Mouse (Mus musculus): ENCODE measurements around the gene Krt80. TPM values are rescaled to one million over a fixed set of nuclear protein-coding genes. Genes with fewer than 3 reads are reported as not detected.
A peak's percentile ranks its signal among the peaks of the same experiment; 100 is the strongest.
"Not testable (repeated sequence)": the region's sequence is repeated elsewhere in the genome, so short reads cannot be mapped to it uniquely, and the experiment has no call there.

The Krt80 gene
- total RNA-seq, 2 experiments from 2014 or later: 4.3 to 7.8 TPM

DNA sequence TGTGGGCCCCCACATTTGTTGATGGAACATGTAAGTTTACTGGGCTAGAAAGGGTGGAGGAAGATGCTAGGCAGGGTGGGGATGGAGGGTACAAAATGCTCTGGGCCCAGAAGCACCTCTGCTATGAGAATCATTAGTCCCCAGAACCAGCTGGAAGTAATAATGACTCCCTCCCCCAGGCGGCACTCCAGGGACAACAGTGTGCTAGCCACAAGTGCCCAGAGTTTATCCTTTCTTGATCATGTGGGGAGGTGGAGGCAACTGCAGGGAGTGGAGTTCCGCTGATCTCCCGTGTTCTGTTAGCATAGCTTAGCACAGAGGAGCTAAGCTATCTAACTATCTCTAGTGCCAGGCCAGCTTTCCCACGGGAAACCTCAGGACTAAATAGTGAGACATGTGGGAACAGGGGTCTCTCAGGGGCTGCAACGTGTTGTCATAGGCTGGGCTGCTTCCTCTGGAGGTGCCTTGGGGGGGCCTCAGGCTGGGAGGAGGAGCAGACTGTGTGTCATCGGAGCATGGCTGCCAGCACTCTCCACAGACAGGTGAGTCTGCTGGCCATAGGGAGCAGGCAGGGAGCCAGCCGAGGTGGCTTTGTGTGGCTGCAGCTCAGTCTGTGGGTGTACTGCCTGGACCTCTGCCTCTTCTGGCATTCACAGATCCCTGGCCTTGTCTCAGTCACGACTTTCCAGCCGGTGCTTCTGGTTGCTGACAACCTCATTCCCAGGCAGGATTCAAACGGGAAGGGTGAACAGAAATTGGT, 17.1 kb downstream of the Krt80 start:
- DNase-seq (ENCODE audit: low spot score in 2 of 2): no peak

DNA sequence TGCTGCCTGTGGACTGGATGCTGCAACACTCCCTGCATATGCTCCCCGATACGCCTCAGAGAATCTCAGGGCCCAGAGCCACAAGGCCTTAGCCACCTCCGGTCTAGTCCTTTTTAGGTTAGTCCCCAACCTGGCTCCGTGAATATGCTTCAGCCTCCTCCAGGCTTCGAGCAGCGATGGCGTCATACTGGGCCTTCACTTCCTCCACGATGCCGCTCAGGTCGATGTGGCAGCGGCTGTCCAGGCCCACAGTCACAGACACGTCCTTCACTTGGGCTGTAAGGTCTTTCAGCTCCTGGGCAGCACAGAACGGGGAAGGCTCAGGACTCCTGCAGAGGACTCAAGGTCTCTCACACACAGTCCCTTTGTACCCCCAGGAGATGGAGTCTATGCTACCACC, 17.9 kb downstream of the Krt80 start:
- no peak for DNase-seq (ENCODE audit: low spot score in 2 of 2)

DNA sequence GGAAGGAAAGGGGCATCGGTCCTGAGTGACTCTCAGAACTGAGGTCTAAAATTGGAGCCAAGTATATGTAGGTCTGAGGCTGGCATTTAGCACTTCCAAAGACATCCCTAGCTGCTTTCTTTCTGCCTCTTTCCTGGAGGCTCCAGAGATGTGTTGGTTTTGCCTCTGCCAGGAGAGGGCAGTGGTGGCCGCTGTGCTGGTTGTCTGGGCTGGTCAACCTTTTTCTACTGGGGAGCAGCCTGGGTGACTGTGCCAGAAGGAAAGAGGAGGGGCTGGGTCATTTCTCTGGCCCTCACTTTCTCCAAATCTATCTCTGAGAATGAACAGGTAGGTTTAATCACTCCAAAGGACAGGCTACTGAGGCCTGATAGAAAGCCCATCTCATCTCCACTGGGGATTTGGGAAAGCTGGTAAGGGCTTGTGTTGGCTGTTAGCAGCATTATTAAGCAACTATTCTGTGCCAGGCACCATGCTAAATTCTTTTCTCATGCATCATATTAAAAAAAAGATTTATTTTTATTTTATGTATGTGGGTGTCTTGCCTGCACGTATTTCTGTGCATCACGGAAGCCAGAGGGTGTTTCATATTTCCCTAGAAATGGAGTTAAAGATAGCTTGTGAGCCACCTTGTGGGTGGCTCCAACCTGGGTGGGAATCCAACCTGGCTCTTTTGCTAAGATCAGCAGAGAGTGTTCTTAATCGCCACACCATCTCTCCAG, 28.0 kb downstream of the Krt80 start:
- DNase-seq (ENCODE audit: low spot score in 2 of 2): peak; percentile 38 to 58

DNA sequence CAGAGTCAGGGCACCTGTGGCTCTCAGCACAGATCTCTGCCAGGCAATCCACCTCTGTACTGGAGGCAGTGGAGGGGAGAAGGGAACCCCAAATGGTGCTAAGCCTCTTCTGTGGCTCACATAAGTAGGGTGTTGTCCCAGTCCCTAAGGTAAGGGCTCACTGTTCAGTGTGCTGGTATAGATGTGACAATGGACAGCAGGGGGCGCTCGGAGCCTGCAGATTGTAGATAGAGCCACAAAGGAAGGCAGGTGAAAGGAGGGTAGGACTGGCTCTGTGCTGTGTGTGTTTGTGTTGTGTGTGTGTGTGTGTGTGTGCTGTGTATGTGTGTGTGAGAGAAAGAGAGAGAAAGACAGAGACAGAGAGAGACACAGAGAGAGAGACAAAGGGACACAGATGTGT, 30.4 kb downstream of the Krt80 start:
- DNase-seq (ENCODE audit: low spot score in 2 of 2): peak; percentile 77 to 91

DNA sequence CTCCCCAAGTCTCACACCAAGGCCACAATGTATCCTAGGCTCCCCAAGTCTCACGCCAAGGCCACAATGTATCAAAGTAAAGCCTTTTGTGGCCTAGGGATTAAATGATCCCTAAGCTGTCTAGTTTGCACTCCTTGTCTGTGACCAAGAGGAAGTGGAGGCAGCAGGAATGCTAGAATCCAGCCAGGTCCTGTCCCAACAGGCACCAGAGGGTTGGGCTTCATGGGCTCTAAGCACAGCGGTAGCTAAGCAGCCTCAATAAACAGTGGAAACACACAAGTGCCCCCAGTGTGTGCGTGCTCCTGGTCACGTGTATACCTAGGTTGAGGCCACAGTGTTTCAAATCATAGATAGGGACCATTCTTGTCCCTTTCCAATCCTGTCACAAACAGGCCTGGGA, 31.6 kb downstream of the Krt80 start:
- no peak for DNase-seq (ENCODE audit: low spot score in 2 of 2)

DNA sequence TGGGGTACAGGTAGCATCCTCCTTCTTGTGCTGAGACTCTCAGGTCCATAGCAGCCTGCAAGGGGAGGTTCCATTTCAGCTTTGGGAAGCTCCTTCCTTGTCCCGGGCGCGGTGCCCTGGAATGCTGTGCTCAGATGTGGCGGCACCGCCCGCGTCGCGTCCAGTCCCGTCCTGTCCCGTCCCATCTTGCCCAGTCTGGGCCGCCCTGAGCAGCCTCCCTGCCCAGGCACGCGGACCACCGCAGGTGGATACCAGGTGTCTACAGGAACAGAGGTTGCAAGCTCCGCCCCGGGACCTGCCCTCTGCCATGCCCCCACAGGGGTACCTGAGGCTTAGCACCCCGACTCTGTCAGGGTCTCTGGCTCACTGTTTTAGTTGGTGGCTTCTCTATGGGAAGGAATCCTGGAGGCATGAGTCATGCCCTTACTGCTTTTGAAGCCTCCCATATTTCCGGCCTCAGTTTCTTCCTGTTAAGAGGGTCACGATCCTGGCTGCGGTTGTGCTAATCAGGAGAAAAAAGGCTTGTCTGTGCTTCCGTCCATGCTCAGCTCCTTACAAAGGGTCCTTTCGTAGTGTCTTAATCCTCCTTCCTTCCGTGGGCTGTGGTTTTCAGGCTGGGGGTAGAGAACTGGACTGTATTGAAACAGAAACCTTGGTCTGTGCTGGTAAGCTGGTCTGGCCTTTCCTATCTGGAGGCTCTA, 33.3 kb downstream of the Krt80 start:
- no peak for DNase-seq (ENCODE audit: low spot score in 2 of 2)

DNA sequence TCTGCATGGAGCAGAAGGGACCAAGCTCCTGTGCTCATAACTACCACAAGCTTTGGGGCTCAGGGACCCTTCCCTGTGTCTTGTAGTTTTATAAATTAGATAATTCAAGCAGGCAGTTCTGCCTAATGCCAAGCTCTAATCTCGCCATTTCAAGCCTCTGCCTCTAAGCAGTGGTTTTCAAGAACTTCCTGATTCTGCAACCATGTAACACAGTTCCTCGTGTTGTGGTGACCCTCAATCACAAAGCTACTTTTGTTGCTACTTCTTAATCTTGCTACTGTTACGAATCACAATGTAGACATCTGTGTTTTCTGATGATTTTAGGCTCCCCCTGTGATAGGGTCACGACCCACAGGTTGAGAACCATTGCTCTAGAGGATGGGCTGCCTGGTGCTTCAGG, 36.3 kb downstream of the Krt80 start:
- DNase-seq (ENCODE audit: low spot score in 2 of 2): no peak

DNA sequence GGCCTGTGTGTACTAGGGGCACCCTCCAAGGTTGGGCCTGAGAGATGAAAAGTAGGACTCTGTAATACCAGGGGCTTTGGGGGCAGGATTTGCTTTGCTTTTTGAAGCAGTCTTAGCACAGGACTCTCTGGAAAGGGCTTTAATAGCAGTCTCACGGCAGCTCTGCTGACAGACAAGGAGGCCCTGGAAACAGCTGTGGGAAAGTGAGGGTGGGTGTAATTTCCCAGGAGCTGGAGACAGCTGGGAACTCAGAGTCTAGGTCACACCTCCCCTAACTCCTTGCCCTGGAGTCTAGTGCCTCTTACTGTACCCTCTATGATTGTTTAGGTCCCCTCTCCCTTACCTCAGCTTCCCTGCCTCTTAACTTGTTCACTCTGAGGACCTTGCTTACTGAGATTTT, 36.8 kb downstream of the Krt80 start:
- no peak for DNase-seq (ENCODE audit: low spot score in 2 of 2)

DNA sequence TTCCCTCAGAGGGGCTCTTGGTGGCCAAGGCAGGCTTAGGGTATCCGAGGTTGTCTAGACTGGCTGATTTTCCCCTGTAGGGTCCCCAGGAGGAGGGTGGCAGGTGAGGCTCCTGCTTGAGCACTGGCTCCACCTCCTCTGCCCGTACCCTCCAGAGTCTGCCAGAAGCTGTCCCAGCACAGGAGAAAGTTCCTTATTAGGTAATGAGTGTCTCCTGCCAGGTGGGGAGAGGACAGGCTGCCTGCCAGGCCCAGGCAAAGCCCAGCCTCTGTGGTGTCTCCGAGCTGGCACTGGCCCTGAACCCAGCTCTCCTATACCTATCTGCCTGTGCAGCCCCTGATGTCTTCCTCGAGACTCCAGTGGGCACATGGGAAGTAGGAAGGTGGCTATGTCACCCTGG, 37.6 kb downstream of the Krt80 start:
- no peak for DNase-seq (ENCODE audit: low spot score in 2 of 2)

DNA sequence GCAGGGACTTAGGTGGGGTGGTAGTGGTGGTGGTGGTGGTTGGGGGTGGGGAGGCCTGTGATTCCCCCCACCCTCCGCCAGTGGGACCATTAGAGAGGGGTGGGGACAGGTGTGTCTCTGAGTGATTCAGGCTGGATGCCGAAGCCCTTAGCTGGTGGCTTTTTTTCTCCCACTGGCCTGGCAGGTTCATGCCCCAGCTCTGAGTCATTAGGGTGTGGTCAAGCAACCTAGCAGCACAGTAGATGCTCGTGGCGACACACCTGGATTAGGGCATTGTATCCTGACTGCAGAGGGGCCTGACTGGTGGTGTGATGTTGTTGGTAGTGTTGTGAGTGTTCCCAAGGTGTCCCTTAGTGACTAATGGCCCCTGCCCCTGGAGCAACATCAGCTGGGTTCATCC, 38.9 kb downstream of the Krt80 start:
- no peak for DNase-seq (ENCODE audit: low spot score in 2 of 2)

DNA sequence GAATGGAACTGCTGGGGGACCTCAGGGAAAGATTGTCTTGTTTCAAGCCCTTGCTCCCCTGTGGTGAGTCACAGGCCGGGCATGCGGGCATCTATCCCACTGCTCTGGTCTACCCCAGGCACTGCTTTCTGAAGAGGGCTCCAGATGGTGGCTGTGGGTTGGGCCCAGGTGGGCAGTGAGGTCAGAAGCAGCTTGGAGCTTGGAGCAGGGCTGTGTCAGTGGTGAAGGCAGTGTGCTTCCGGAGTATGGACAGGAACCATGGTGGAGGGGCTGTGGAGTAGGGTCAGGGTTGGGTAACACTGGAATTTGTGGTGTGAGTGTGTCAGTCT, 40.4 kb downstream of the Krt80 start:
- DNase-seq (ENCODE audit: low spot score in 2 of 2): no peak

DNA sequence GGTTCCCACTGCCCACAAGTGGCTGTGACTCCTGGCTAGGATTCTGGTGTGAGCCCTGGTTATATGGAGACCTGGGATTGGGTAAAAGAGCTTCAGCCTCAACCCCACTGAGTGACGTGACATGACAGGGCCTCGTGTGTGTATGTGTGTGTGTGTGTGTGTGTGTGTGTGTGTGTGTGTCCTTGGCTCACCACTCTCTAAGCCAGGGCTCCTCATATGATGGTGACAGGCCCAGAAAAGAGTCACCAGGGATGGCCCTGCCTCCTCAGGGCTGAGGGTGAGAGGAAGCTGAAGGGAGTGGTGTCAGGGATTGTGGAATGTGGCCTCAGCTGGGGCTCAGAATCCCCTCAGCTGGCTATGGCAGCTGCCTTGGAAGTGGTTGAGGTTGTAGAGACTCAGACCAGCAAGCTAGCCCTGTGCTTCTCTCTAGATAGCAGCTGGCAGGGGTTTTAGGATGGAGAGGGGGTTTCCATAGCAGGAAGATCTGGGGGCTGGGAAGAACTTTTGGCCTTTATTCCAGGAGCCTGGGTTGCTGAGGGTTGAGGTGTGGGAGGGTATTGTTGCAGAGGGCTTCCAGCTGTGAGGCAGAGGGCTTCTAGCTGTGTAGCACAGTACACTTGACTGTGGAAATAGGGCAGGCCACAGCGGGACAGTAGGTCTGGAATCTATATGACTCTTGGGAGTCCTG, 40.9 kb downstream of the Krt80 start:
- no peak for DNase-seq (ENCODE audit: low spot score in 2 of 2)

DNA sequence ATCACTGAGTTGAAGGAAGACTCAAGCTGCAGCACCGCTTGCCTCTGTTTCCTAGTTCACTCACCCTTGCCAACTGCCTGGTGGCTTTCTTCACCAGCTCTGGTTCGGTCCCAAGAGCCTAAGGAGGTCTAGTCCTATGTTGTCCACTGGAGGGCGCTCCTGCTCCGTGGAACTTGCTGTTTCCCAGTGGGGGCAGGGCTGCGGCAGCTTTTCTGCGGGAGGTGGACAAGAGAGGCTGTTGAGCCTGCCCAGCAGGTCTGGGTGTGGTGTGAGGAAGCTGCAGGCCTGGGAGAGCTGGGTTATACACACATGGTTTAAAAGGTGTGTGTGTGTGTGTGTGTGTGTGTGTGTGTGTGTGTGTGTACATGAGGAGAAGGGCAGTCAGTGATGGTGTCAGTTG, 42.7 kb downstream of the Krt80 start:
- DNase-seq (ENCODE audit: low spot score in 2 of 2): peak; percentile 81 to 91

DNA sequence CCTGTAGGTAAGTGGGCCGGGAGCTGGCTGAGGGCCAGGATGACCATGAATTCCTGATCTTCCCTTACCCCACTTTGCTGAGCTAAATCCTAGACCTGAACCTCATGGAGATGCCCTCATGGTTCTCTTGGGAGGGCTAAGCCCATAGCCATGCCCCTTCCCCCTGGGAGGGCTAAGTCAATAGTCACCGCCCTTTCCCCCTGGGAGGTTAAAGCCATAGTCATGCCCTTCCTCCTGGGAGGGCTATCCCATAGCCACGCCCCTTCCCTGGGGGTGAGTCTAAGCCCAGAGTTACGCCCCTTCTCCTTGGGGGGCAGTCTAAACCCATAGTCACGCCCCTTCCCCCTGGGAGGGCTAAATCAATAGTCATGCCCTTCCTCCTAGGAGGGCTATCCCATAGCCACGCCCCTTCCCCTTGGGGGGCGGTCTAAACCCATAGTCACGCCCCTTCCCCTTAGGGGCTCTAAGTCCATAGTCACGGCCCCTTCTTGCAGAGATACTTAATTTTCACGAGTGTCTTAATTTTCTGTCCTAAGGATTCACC, 43.9 kb downstream of the Krt80 start:
- DNase-seq (ENCODE audit: low spot score in 2 of 2): no peak

DNA sequence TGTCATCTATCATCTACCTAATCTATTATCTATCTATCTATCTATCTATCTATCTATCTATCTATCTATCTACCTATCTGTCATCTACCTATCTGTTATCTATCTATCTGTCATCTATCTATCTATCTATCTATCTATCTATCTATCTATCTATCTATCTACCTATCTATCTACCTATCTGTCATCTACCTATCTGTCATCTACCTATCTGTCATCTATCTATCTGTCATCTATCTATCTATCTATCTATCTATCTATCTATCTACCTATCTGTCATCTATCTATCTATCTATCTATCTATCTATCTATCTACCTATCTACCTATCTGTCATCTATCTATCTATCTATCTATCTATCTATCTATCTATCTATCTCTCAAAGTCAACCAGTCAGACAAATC, 45.6 kb downstream of the Krt80 start:
- not testable (repeated sequence) for DNase-seq (ENCODE audit: low spot score in 2 of 2)

DNA sequence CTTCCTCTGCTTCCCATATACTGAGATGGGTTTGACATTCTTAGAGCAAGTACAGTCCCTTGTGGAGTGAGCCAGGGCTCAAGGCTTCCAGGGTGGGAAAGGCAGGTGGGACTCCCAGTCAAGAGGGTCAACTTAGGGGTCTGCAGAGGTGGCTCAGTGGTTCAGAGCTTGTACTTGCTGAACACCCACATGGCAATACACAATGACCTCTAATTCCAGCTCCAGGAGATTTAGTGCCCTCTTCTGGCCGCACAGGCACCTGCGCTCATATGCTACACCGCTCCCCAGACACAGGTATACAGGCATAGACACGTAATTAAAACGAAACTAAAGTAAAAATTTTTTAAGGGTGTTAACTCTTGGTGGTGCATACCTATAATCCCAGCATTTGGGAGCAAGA, 46.5 kb downstream of the Krt80 start:
- DNase-seq (ENCODE audit: low spot score in 2 of 2): no peak

DNA sequence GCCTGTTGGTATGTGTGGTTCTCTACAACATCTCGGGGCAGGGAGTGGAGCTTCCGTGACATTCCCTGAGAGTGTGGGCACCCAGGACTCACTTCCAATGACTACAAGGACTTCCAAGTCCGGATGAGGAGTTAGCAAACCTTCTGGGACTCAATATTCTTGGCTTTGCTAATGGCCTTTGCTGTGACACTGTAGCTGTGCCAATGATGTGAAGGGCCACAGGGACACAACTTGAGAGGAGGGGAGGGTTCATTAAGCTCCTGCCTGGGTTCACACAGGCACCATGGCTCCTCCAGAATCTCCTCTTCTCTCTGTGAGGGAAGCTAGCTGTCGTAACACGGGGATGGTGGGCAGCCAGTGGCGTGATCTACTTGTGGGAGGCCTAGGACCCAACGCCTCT, 47.3 kb downstream of the Krt80 start:
- DNase-seq (ENCODE audit: low spot score in 2 of 2): no peak

DNA sequence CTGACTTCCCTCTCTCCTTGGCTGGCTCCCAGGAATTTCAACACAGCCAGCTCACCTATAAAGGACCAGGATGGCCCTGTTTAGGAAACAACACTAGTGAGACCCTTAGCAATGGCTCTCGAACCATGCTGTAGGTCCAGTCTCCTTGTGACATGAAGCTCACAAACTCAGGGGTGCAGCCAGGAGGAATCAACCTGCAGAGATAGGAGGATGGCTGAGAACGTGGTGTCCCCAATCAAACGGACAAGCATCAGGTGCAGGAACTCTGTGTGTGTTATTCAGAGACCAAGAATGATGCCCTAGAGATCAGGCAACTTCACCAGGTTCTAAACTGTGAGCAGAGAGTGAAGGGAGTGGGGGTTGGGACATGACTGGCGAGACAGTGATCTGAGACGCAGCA, 47.9 kb downstream of the Krt80 start:
- DNase-seq (ENCODE audit: low spot score in 2 of 2): no peak

DNA sequence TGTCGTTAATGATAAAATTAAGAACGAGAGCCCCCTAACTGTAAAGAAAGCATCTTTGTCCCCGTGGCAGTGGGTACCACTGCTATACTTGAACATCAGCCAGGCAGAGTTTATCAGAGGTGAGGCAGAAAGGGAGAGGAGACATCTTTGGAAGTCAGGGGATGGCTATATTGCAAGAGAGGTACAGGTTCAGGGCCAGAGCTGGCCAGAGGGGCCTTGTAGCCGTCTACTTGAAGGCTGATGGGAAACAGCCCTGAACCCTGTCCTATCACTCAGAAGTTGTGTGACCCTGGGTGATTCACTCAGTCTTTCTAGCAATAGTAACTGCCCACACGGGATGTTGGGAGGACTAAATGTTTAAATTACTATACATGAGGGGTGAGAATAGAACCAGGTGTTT, 48.8 kb downstream of the Krt80 start:
- no peak for DNase-seq (ENCODE audit: low spot score in 2 of 2)

DNA sequence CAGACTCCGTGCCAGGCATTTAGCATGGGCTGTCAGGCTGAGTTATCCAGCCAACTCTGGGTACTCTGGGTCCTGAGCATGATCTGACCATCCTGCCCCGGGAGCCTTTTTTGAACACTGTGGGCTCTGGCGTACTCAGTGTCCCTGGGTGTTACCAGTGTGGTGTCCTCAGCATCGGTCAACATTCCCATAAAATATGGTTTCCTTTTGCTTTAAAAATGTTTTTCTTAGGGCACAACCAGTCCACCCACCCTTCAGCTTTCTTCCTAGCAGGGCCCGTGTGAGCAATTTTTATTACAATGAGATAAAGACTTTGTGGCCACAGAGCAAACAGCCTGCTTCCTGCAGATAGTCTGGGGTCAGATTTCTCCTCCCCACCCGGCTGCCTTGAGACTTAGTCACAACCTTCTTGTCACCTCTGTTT, 49.3 kb downstream of the Krt80 start:
- DNase-seq (ENCODE audit: low spot score in 2 of 2): no peak

DNA sequence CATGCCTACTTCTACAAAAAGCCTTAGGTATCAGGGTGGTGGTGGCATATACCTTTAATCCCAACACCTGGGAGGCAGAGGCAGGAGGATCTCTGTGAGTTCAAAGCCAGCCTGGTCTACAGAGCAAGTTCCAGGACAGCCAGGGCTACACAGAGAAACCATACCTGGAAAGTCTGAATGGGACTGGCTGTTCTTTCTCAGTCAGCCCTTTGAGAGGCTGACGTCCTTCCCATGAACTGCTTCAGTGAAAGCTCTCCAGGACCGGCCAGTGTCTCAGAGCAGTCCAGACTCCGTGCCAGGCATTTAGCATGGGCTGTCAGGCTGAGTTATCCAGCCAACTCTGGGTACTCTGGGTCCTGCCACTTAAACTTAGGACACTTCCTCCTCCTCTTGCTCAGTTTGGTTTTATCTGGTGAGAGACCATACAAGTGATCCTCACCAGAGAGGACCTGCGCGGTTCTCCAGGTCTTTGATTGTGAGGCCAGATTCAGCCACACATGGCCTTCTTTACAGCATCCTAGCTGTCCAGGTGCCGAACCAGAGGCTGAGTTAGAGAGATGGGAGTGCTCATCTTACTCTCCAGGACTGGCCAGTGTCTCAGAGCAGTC, 49.8 kb downstream of the Krt80 start:
- DNase-seq (ENCODE audit: low spot score in 2 of 2): no peak

Measured in adrenal gland, adult 18-20 months (tissue).